Mouse (Mus musculus): ENCODE data around the gene Atp1a2. TPM values are rescaled to one million over a fixed set of nuclear protein-coding genes. Genes with fewer than 3 reads are reported as not detected.

Gene Atp1a2
- total RNA-seq, 2 experiments from 2014 or later = 590 to 654 TPM

DNA sequence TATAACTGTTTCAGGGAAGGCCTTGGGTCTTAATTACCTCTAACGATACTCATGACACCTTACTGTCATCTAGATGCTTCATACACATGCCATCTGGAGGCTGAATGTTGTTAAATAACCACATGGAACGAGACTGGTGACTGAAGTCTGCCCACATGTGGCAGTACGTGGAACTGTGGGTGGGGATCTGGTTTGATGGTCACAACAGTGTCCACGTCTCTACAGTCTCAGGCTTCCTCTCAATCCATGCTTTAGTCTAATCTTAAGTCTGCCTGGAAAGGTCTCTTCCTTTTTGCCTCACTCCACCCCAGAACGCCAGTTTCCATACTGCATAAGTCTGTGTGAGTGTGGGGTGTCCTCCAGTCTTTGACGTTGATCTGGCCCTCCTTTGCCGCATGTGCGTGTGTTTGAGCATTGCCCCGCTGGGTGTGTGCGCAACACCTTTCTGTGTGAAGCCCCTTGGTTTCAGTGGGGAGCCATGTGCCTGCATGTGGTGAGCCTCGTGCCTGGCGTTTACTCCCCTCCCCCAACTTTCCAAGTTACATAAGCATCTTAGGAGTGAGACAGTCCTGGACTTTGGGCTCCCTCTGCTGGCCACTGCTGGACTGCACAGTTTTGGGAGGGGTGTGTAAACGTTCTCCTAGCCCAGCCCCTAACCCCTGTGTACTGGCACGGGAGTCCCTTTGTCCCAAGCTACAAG is 12.0 kb upstream of the Atp1a2 start:
- intact Hi-C loops (cut with DNase I) = loop anchor here (1.0 to 10.0 kb wide), 5 partner anchors 107 to 285 kb away; partner anchors contain the start of genes Dcaf8, Pex19 and Vangl2
- DNase-seq (ENCODE audit: low spot score in 2 of 2) = peak; percentile 84 to 90

DNA sequence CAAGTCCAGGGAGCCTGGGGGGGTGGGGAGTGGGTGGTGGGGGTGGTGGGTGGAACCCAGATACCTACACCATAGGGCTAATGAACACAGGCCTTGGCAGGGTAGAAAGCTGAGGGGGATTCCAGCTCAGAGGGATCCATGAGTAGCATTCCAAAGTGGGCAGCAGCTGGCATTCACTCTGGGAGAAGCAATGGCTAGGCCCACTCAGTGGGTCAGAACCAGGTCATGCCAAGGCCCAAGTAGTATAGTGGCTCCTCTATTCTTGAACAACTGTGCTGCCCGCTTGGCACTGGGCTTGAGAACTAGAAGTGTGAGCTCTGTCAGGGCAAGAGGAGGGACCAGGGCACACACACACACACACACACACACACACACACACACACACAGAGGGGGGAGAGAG is 10.5 kb upstream of the Atp1a2 start:
- intact Hi-C loops (cut with DNase I) = no loop called here
- no peak for DNase-seq (ENCODE audit: low spot score in 2 of 2)

- DNase-seq (ENCODE audit: low spot score in 2 of 2) = no peak
- intact Hi-C loops (cut with DNase I) = loop anchor here (2.0 kb wide), 1 partner anchor 27 kb away; no protein-coding TSS in a partner anchor
These were observed 10.1 kb upstream of the Atp1a2 start for GRCm38 (mm10) chr1:172307936-172308335.

- intact Hi-C loops (cut with DNase I) = loop anchor here (2.0 kb wide), 1 partner anchor 26 kb away; no protein-coding TSS in a partner anchor
- DNase-seq (ENCODE audit: low spot score in 2 of 2) = no peak
These were observed 9.0 kb upstream of the Atp1a2 start for GRCm38 (mm10) chr1:172306885-172307284.

DNA sequence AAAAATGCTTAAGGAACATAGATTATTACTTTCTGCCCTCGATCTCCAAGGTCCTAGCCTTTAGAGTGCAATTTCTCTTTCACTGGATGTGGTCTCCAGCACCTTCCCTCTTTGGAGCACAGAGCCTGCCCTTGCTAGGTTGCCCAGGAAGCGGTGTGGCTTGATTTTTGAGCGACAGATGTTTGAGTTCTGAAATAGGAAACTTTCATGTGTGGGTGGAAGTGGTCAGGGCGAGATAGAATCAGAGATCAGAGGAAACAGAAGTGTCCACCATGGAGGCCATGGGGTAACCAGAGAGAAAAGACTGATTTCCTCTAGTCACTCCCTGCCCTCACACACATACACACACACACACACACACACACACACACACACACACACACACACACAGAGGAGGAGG is 8.3 kb upstream of the Atp1a2 start:
- DNase-seq (ENCODE audit: low spot score in 2 of 2) = no peak
- intact Hi-C loops (cut with DNase I) = loop anchor here (2.0 kb wide), 1 partner anchor 25 kb away; no protein-coding TSS in a partner anchor

DNA sequence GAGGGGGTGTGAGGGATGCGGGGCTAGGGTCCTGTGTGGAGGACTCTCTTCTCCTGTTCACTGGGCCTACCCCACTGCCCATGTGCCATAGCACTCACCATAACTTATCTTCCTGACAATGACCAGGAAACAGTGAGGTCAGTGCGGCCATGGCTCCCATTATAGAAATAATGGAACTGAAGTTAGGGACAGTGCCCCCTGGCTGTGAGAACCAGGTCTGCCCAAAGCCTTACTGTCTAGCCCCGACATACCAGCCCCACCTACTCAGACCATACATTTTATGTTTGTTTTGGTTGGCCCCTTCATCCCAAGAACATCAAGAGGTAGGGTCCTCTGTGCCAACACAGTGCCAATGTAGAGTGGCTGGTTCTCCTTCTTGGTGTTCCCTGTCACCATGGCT is 7.8 kb upstream of the Atp1a2 start:
- intact Hi-C loops (cut with DNase I) = loop anchor here (2.0 kb wide), 1 partner anchor 25 kb away; no protein-coding TSS in a partner anchor
- no peak for DNase-seq (ENCODE audit: low spot score in 2 of 2)

DNA sequence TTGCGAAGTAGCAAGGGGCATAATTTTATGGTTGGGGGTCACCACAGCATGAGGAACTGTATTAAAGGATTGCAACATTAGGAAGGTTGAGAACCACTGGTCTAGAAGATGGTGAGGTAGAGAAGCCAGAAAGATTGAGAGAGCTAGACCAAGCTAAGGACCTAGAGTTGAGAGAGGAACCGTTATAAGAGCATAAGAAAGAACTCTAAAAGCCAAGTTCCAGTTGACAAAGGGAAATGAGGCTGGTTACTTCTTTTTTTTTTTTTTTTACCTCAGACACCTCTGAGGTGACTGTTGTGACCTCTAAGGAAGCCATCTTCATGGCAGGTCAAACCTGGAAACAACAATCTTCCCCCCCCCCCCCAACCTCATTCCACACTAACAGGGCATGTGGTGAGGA is 7.3 kb upstream of the Atp1a2 start:
- intact Hi-C loops (cut with DNase I) = no loop called here
- DNase-seq (ENCODE audit: low spot score in 2 of 2) = no peak

DNA sequence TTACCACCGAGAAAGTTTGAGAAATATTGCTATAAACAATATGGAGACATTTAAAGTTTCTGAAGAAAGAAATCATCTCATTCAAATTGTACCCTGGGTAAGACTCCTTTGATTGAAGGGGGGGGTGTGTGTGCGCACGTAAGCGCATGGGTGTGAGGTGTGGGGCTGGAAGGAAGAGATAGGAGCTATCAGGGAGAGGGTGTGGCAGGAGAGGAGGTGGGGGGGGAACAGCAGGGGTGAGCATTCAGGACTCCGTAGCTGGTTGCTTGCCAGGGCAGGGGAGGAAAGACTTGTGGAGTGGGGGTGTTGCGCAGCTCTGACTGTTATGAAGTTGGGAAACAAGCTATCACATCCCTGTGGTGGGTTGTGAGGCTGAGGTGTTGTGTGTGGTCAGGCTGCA is 6.6 kb upstream of the Atp1a2 start:
- intact Hi-C loops (cut with DNase I) = no loop called here
- no peak for DNase-seq (ENCODE audit: low spot score in 2 of 2)

DNA sequence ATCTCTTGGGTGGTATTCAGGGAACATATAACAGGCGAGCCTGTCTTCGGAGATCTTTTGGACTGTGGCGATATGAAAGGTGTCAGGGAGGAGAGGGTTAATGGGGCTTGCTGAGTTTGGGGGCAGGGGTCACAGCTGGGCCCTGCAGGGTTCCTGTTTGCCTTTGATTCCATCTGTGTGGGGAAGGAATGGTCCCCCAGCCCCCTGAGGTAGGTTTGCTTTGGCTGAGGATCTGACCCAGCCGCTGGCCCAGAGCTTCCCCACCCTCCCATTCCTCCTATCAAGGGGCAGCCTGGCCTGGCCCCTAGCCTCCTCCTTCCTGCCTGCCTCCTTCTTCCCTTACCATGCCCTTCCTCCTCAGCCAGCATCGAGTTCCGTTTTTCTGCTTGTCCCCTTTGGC is 5.0 kb upstream of the Atp1a2 start:
- intact Hi-C loops (cut with DNase I) = no loop called here

DNA sequence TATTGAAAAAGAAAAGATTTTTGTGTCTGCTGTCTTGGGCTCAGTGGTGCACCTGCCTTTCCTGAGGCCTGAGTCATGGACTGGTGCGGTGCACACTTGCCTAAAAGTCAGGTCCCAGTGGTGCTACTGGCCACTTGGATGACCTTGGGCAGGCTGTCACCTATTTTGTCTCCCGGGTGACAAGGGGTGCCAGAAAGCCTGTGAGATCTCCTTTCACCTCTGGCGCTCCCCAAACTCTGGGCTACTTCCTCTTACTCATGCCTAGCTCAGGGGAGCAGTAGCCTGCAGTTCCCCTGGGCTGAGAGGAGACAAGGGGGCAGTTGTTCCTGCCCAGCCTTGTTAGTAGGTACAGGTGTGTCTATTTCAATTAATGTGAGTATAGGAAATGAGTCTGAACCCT is 4.4 kb upstream of the Atp1a2 start:
- DNase-seq (ENCODE audit: low spot score in 2 of 2) = no peak
- intact Hi-C loops (cut with DNase I) = no loop called here

More for the DNA sequence above, 5.0 kb upstream of the Atp1a2 start:
- DNase-seq (ENCODE audit: low spot score in 2 of 2) = no peak

- no peak for DNase-seq (ENCODE audit: low spot score in 2 of 2)
- intact Hi-C loops (cut with DNase I) = no loop called here
These were observed 3.3 kb upstream of the Atp1a2 start for GRCm38 (mm10) chr1:172301180-172301579.

- no peak for DNase-seq (ENCODE audit: low spot score in 2 of 2)
- intact Hi-C loops (cut with DNase I) = no loop called here
These were observed 2.4 kb upstream of the Atp1a2 start for GRCm38 (mm10) chr1:172300247-172300646.

GRCm38 (mm10) chr1:172299528-172299927 is 1.7 kb upstream of the Atp1a2 start:
- DNase-seq (ENCODE audit: low spot score in 2 of 2) = no peak
- intact Hi-C loops (cut with DNase I) = no loop called here

DNA sequence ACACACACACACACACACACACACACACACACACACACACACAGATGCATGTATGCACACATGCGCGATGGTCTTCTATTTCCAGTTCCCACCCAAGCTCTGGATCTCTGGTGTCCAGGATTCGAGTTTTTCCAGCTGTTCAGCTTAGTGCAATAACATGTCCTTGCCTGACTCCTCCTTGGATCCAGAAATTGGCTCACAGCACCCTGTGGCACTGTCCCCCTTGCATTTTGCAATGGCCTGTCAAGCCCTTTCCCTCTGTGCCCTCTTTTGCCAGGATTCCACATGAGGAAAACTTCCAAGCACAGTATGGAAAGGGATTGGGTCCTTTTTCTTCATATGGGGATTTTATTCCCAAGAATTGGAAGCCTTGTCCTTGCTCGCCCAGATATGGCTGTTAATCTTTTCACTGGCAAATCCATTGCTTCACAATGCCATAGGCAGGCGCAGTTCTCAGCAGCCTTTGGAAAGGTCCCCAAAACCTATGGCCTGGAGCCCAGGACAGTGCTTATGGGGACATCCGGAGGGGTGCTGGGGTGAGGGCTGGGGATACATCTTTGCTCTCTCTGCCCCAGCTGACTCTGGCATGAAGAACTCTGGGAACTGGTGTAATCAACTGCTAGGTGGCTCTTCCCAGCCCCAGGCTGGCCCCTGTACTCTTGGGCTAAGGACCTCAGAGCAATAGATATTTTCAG is 901 bp downstream of the Atp1a2 start:
- no peak for DNase-seq (ENCODE audit: low spot score in 2 of 2)
- intact Hi-C loops (cut with DNase I) = no loop called here

- intact Hi-C loops (cut with DNase I) = no loop called here
- no peak for DNase-seq (ENCODE audit: low spot score in 2 of 2)
These were observed 2.1 kb downstream of the Atp1a2 start for GRCm38 (mm10) chr1:172295751-172296197.

DNA sequence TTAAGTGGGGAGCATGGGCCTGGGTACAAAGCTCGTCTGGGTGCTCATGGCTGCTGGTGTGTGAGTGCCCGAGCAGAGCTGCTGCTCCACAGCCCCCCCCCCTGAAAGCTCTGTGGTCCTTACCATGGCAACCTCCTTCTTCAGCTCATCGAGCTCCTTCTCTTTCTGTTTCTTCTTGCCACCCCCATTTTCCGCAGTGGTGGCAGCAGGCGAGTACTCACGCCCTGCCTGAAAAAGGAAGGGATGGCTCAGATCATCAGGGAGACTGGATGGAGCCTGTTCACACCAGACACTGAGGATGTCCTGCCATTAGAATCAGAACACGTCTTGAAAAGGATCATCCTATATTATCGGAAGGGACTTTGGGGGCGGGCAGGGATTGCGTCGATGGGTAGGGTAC is 4.4 kb downstream of the Atp1a2 start:
- DNase-seq (ENCODE audit: low spot score in 2 of 2) = peak in 1 of 2 experiments; percentile 44
- intact Hi-C loops (cut with DNase I) = no loop called here

GRCm38 (mm10) chr1:172292880-172293279 is 5.0 kb downstream of the Atp1a2 start:
- intact Hi-C loops (cut with DNase I) = no loop called here
- peak in 1 of 2 experiments; percentile 56 for DNase-seq (ENCODE audit: low spot score in 2 of 2)

GRCm38 (mm10) chr1:172289617-172289946 is 8.3 kb downstream of the Atp1a2 start:
- no peak for DNase-seq (ENCODE audit: low spot score in 2 of 2)
- intact Hi-C loops (cut with DNase I) = no loop called here

DNA sequence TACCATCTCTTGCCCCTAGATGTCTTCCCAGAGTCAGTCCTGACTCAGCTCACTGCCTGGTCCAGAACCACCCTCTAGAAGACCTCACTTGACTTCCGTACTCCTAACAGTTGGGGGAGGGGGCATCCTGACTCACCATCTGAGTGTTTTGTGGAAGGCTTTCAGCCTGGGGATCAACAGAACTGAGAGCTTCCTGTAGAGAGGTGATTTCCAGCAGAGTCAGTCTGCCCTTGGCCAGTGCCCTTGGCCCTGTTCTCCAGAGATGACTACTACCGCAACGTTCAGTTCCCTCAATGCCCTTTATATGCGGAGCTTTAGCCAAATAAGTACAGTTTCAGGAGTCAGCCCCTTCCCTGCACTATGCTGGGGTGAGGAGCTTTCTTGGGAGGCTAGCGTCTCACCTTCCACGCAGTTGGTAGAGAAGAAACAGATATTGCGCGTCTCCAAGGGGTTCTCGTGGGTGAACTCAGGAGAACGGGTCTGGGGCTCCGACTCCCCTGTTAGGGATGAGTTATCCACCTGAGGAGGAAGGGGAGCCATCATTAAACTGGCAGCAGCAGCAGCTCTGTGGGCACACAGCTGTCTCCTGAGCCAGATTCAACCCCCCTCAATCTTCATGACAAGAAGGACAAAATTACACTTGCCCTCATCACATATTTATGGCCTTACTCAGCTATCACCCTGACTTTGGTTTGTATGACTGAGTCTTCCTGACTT is 8.8 kb downstream of the Atp1a2 start:
- DNase-seq (ENCODE audit: low spot score in 2 of 2) = no peak
- intact Hi-C loops (cut with DNase I) = no loop called here

DNA sequence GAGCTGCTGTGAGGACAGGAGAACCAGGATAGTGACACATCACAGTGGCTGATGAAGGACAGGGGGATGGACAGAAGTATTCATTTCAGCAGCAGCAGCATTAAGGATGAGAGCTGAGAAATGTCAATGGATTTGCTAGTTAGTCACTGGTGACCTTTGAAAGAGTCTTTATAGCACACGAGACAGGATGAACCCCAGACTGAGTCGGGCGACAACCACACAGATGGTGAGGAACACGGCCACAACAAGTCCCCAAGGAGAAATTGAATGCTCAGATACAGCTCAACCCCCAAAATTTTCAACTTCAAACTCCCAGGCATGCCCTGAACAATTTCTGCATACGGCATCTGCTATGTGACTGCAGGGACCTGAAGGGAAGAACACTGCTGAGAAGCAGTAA is 11.1 kb downstream of the Atp1a2 start:
- intact Hi-C loops (cut with DNase I) = no loop called here
- no peak for DNase-seq (ENCODE audit: low spot score in 2 of 2)

Measured in left cerebral cortex, postnatal 36 days (tissue).